Mouse (Mus musculus) hindbrain, postnatal 0 days (tissue): ENCODE measurements around the gene Tm4sf4. TPM values are rescaled to one million over a fixed set of nuclear protein-coding genes. Genes with fewer than 3 reads are reported as not detected.

ENCODE experiments used
- ATAC-seq: fragments of 200-750 bp; cut with Nextera tagmentation; 2 replicates; pipeline ENCODE4 v1.8.0; 2017; ENCODE audit warnings: mild to moderate bottlenecking, moderate TSS enrichment, moderate library complexity
- DNase-seq: peaks from one replicate; pipeline ENCODE4 v3.0.0-alpha.2; 2015; ENCODE audit warnings: low spot score
- H3K27ac ChIP-seq: fragments of 300-500 bp; sonication (generic); 2 replicates; pipeline ENCODE4 v1.5.1; 2014; ENCODE audit warnings: mild to moderate bottlenecking
- H3K27me3 ChIP-seq: fragments of 300-500 bp; sonication (generic); 2 replicates; pipeline ENCODE4 v1.6.1; 2014; ENCODE audit warnings: low read length, mixed read lengths; ENCODE audit not compliant: insufficient read depth
- H3K36me3 ChIP-seq: fragments of 300-500 bp; sonication (generic); 2 replicates; pipeline ENCODE4 v1.6.1; 2014; ENCODE audit warnings: low read length, mixed read lengths; ENCODE audit not compliant: insufficient read depth
- H3K4me1 ChIP-seq: fragments of 300-500 bp; sonication (generic); 2 replicates; pipeline ENCODE4 v1.6.1; 2014; ENCODE audit warnings: antibody characterized with exemption, low read length, mixed read lengths; ENCODE audit not compliant: insufficient read depth
- H3K4me2 ChIP-seq: fragments of 300-500 bp; sonication (generic); 2 replicates; pipeline ENCODE4 v1.6.1; 2014; ENCODE audit warnings: low read depth, mild to moderate bottlenecking, low read length, moderate library complexity, mixed read lengths
- H3K4me3 ChIP-seq: fragments of 300-500 bp; sonication (generic); 2 replicates; pipeline ENCODE4 v1.5.1; 2014; ENCODE audit warnings: low read length
- H3K9ac ChIP-seq: fragments of 300-500 bp; sonication (generic); replicated peaks from 2 replicates; pipeline ENCODE4 v1.6.1; 2014; ENCODE audit warnings: mild to moderate bottlenecking, low read length, moderate library complexity, mixed read lengths
- H3K9me3 ChIP-seq: fragments of 300-500 bp; sonication (generic); 2 replicates; pipeline ENCODE4 v1.6.1; 2016; ENCODE audit warnings: low read length, mixed read lengths
- CTCF ChIP-seq: IDR thresholded peaks from 2 replicates; pipeline ENCODE4 v1.5.1; 2016; ENCODE audit warnings: antibody characterized with exemption, control low read depth, low read depth
- WGBS: fragments of 180-500 bp; shearing (Covaris S2); extraction: QIAGEN DNeasy Blood & Tissue Kit; methylation state at CpG from one replicate; pipeline ENCODE4 v1.1.7; 2014; 5-methylcytosine and 5-hydroxymethylcytosine counted together
- polyA plus RNA-seq: library from polyadenylated mRNA; unstranded; fragments of >200 nt; fragmentation: Nextera tagmentation; extraction: Ambion mirVana; gene quantifications from 2 replicates; pipeline ENCODE4 v1.2.1, GENCODE M21; 2015
- total RNA-seq: library from RNA; depleted of rRNA; stranded (reverse); fragments of >200 nt; gene quantifications from 2 replicates; pipeline ENCODE4 v1.2.3, GENCODE M21; 2014; rRNA removed

Tm4sf4 gene
- total and polyA plus RNA-seq, 2 experiments from 2014 or later: 0.19 TPM; not detected in 1

- WGBS: 3% methylated on average over 15 of the region's 15 CpGs
Measured at GRCm38 (mm10) chr3:57470981-57471601, 46.0 kb downstream of the Tm4sf4 start.

GRCm38 (mm10) chr3:57472407-57472806 lies 47.3 kb downstream of the Tm4sf4 start:
- peak; percentile 77 for ATAC-seq

More at GRCm38 (mm10) chr3:57470981-57471601, 46.0 kb downstream of the Tm4sf4 start:
- no peak for TF ChIP-seq CTCF
- no peaks in the 10 kb centered on the region for H3K27me3 ChIP-seq
- H3K4me2 ChIP-seq: peak overlapping the region; percentile 55
- ATAC-seq: peak; percentile 67; the same call in 1 of the 2 replicates
- peak overlapping the region; percentile 27 for H3K4me3 ChIP-seq
- DNase-seq: peak; percentile 61
- H3K9ac ChIP-seq: peak overlapping the region; percentile 37
- H3K4me1 ChIP-seq: peaks cover 8% of the 10 kb centered on the region
- H3K9me3 ChIP-seq: no peaks in the 10 kb centered on the region
- H3K27ac ChIP-seq: peak overlapping the region; percentile 27
- no peaks in the 10 kb centered on the region for H3K36me3 ChIP-seq

GRCm38 (mm10) chr3:57474421-57474820 lies 49.3 kb downstream of the Tm4sf4 start:
- Histone ChIP-seq H3K27ac (no peak overlapping the region), H3K27me3 (no peaks in the 10 kb centered on the region), H3K4me3 (no peak overlapping the region), H3K36me3 (no peaks in the 10 kb centered on the region), H3K9ac (no peak overlapping the region), H3K4me2 (no peak overlapping the region), H3K4me1 (peaks cover 8% of the 10 kb centered on the region), H3K9me3 (no peaks in the 10 kb centered on the region)
- ATAC-seq: no peak
- no peak for DNase-seq
- no peak for TF ChIP-seq CTCF
- 93% methylated on average over 8 of the region's 8 CpGs for WGBS

More at GRCm38 (mm10) chr3:57472407-57472806, 47.3 kb downstream of the Tm4sf4 start:
- DNase-seq: peak; percentile 55
- 37% methylated on average over 4 of the region's 4 CpGs for WGBS
- TF ChIP-seq CTCF: no peak
- no peaks in the 10 kb centered on the region for H3K36me3 ChIP-seq
- no peaks in the 10 kb centered on the region for H3K27me3 ChIP-seq
- no peak overlapping the region for H3K4me2 ChIP-seq
- no peak overlapping the region for H3K27ac ChIP-seq
- H3K4me3 ChIP-seq: no peak overlapping the region
- no peak overlapping the region for H3K9ac ChIP-seq
- H3K9me3 ChIP-seq: no peaks in the 10 kb centered on the region
- H3K4me1 ChIP-seq: peaks cover 8% of the 10 kb centered on the region

- no peaks in the 10 kb centered on the region for H3K27me3 ChIP-seq
- H3K4me1 ChIP-seq: no peaks in the 10 kb centered on the region
- no peak overlapping the region for H3K27ac ChIP-seq
- no peak for TF ChIP-seq CTCF
- 82% methylated on average over 4 of the region's 4 CpGs for WGBS
- H3K4me3 ChIP-seq: no peak overlapping the region
- no peaks in the 10 kb centered on the region for H3K36me3 ChIP-seq
- DNase-seq: no peak
- H3K9me3 ChIP-seq: no peaks in the 10 kb centered on the region
- no peak overlapping the region for H3K4me2 ChIP-seq
- ATAC-seq: no peak
- H3K9ac ChIP-seq: no peak overlapping the region
Measured at GRCm38 (mm10) chr3:57480640-57481039, 55.5 kb downstream of the Tm4sf4 start.

- Histone ChIP-seq H3K4me2 (no peak overlapping the region), H3K9ac (no peak overlapping the region), H3K4me3 (no peak overlapping the region), H3K27ac (no peak overlapping the region), H3K4me1 (no peaks in the 10 kb centered on the region), H3K27me3 (no peaks in the 10 kb centered on the region), H3K36me3 (no peaks in the 10 kb centered on the region), H3K9me3 (no peaks in the 10 kb centered on the region)
- 80% methylated on average over 5 of the region's 5 CpGs for WGBS
- ATAC-seq: no peak
- no peak for TF ChIP-seq CTCF
- DNase-seq: no peak
Measured at GRCm38 (mm10) chr3:57481981-57482380, 56.9 kb downstream of the Tm4sf4 start.

GRCm38 (mm10) chr3:57486068-57486467 lies 61.0 kb downstream of the Tm4sf4 start:
- Histone ChIP-seq H3K9me3 (no peaks in the 10 kb centered on the region), H3K36me3 (no peaks in the 10 kb centered on the region), H3K27me3 (no peaks in the 10 kb centered on the region), H3K27ac (no peak overlapping the region), H3K4me2 (no peak overlapping the region), H3K4me1 (no peaks in the 10 kb centered on the region), H3K9ac (no peak overlapping the region), H3K4me3 (no peak overlapping the region)
- DNase-seq (no peak), ATAC-seq (no peak)
- 82% methylated on average over 4 of the region's 4 CpGs for WGBS
- TF ChIP-seq CTCF: no peak

- DNase-seq (no peak), ATAC-seq (no peak)
- Histone ChIP-seq H3K36me3 (no peaks in the 10 kb centered on the region), H3K9ac (no peak overlapping the region), H3K27ac (no peak overlapping the region), H3K4me2 (no peak overlapping the region), H3K4me3 (no peak overlapping the region), H3K9me3 (no peaks in the 10 kb centered on the region), H3K27me3 (no peaks in the 10 kb centered on the region), H3K4me1 (no peaks in the 10 kb centered on the region)
- no peak for TF ChIP-seq CTCF
- 73% methylated on average over 8 of the region's 8 CpGs for WGBS
Measured at GRCm38 (mm10) chr3:57487455-57488153, 62.5 kb downstream of the Tm4sf4 start.

Other genes starting within 250 kb of the Tm4sf4 start
- gene Tm4sf1, start 123.3 kb upstream of the Tm4sf4 start, total RNA-seq: 12.1 and 26.2 TPM in 2 replicates
- gene Tm4sf1, start 123.3 kb upstream of the Tm4sf4 start, polyA plus RNA-seq: 41.0 and 43.1 TPM in 2 replicates
- gene Wwtr1, start 150.6 kb downstream of the Tm4sf4 start, total RNA-seq: 33.1 and 34.1 TPM in 2 replicates
- 10.3 and 11.1 TPM in 2 replicates for gene Wwtr1, start 150.6 kb downstream of the Tm4sf4 start, polyA plus RNA-seq
- gene Commd2, start 226.4 kb downstream of the Tm4sf4 start, total RNA-seq: 18.3 and 18.5 TPM in 2 replicates
- 77.9 and 82.8 TPM in 2 replicates for gene Commd2, start 226.4 kb downstream of the Tm4sf4 start, polyA plus RNA-seq